Mouse (Mus musculus): ENCODE data around the gene Spns2.
A peak's percentile ranks its signal among the peaks of the same experiment; 100 is the strongest.
"Not testable (repeated sequence)": the region's sequence is repeated elsewhere in the genome, so short reads cannot be mapped to it uniquely, and the experiment has no call there.

Spns2 gene

DNA sequence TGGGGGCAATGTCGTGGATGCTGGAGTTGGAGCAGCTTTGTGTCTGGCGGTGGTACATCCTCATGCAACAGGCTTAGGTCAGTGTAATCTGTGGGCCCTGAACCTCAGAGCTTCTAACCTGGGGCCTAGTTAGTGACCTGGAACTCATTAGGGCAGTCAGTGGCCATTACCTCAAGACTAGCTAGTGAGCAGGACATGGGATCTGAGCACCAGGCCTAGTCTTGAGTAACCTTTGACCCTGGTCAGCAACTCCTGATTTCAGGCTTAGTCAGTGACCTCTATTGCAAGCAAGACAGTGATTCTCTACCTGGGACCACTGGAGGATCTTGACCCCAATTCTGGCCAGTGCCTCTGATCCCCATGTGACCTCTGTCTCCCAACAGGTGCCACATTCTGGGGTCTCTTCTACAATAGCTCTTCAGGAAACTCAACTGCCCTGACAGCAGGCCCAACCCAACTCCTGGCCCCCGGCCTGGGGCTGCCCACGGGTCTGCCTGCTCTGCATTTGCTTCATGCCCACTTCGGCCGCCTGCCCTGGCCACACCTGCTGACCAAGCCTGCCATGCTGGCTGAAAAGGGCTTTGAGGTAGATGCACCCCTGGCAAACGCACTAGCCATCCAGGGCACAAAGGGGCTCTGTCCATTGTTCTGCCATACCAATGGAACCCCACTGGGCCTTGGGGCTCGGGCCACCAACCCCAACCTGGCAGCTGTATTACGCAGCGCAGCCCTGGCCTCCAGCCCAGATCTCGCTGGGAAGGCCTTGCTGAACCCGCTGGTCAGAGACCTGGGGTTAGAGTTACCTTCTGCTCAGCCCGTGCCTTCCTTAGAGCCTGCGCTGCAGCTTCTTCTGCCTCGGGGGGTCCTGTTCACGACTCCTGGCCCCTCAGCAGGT is 52.7 kb downstream of the Spns2 start:
- no peak for DNase-seq (ENCODE audit: low spot score)

DNA sequence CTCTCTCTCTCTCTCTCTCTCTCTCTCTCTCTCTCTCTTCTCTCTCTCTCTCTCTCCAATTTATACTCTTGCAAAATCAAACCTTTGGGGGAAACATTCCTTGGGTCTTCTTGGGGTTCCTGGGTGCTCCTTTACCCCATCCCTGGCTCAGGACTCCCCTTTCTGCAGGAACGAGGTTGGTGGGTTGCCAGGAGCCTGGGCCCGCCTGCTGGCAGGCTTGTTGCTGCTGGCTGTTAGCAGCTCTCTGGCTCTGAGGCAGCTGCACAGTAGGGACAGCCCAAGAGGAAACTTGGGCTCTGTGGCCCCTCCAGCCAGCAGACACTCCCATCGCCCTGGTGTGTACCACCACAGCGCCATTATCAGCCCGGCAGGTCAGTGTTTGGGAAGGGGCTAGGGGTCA is 53.4 kb downstream of the Spns2 start:
- no peak for DNase-seq (ENCODE audit: low spot score)

DNA sequence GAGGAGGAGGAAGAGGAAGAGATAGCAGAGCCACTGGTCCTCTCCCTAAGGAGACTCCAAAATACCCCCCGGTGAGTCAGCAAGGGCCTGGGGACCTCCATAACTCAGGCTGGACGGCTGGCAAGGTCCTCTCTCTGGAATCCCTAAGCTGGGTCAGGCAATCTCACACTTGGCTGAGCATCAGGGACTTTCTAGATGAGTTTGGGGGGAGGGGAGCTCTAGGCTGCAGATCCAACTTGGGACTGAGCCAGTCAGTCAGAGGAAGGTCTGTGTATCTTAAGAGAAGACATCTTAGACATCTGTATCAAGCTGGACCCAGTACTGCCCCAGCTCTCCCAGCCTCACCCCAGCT is 54.0 kb downstream of the Spns2 start:
- DNase-seq (ENCODE audit: low spot score) = no peak

- peak; percentile 83 for DNase-seq (ENCODE audit: low spot score)
These were observed 54.6 kb downstream of the Spns2 start, which contains the start of gene Ggt6 for GRCm38 (mm10) chr11:72434963-72435693. Ggt6 (plus strand) TSS chr11:72435526.

GRCm38 (mm10) chr11:72430311-72431068 is 59.2 kb downstream of the Spns2 start:
- DNase-seq (ENCODE audit: low spot score) = not testable (repeated sequence)

- peak; percentile 79 for DNase-seq (ENCODE audit: low spot score)
These were observed 60.4 kb downstream of the Spns2 start for GRCm38 (mm10) chr11:72429288-72429690.

DNA sequence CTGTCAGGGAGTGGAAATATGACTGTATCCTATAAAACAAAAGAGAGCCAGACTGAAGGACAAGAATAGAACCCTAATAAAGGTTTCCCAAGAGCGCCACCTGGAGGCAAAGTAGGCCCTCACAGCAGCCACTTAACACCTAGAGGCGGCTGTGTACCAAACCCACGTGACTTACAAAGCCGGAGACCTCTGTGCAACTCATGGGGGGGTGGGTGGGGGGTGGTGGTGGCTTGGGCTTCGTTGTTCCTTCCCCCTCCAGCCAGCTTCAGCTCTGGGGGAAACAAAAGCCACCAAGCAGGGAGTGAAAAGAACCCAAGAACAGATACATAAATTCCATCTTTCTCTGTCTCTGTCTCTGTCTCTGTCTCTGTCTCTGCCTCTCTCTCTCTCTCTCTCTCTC is 61.0 kb downstream of the Spns2 start:
- peak; percentile 66 for DNase-seq (ENCODE audit: low spot score)

DNA sequence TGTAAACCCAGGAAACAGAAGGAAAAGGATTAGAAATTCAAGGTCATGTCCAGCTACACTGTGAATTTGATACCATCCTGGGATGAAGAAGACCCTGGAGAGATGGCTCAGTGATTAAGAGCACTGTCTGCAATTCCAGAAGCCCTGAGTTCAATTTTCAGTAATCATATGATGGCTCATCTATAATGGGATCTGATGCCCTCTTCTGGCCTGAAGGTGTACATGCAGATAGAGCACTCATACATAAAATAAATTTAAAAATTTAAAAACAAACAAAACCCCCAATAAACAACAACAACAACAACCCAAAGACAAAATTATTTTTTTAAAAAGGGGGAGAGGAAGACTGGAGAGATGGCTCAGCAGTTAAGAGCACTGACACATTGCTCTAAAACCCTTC is 62.8 kb downstream of the Spns2 start:
- DNase-seq (ENCODE audit: low spot score) = no peak

- no peak for DNase-seq (ENCODE audit: low spot score)
These were observed 64.5 kb downstream of the Spns2 start for GRCm38 (mm10) chr11:72425201-72425600.

- no peak for DNase-seq (ENCODE audit: low spot score)
These were observed 66.0 kb downstream of the Spns2 start for GRCm38 (mm10) chr11:72423686-72424085.

- no peak for DNase-seq (ENCODE audit: low spot score)
These were observed 68.0 kb downstream of the Spns2 start for GRCm38 (mm10) chr11:72421518-72422278.

DNA sequence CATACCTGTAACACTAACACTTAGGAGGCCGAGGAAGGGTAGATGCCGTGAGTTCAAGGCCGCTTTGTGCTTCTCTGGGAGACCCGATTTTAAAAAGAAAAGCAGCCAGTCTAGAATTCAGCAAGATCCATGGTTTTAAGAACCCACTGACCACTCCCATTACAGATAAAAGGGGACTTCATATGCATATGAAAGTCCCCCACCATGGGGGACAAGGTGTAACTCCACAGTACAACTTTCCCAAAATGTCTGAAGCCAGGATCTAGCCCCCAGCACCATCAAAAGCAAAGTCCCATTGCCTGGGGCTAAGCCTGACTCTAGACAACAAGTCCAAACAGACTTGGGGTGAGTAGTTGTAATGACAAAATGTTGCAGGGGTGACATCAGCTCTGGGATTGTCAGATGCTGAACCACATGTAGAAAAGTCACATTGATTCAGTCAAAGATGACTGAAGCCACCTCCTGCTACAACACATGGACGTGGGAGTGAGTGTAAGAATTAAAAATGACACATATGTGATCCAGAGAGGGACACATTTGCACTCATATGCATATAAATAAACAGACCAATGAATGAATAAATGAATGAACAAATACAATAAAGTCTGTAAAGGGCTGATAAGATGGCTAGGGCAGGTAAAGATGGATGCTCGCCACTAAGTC is 69.1 kb downstream of the Spns2 start:
- DNase-seq (ENCODE audit: low spot score) = no peak

- no peak for DNase-seq (ENCODE audit: low spot score)
These were observed 70.7 kb downstream of the Spns2 start for GRCm38 (mm10) chr11:72419006-72419405.

DNA sequence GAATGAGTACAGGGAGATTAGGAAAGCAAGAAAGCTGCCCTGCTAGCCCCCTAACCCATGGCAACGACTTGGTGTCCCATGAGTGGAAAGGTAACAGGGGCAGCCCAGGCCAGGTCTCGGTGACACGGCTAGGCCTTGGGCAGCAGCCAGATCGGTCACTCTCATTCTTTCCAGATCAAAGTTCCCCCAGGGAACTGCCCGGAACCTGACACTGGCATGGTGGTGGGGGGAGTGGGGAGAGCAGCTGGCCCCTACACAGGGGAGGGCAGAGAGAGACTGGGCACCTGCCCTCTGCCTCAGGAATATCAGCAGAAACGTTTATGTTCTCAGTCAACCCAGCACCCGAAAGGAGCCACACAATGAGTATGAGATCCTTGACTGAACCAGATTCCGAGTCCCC is 71.5 kb downstream of the Spns2 start:
- no peak for DNase-seq (ENCODE audit: low spot score)

DNA sequence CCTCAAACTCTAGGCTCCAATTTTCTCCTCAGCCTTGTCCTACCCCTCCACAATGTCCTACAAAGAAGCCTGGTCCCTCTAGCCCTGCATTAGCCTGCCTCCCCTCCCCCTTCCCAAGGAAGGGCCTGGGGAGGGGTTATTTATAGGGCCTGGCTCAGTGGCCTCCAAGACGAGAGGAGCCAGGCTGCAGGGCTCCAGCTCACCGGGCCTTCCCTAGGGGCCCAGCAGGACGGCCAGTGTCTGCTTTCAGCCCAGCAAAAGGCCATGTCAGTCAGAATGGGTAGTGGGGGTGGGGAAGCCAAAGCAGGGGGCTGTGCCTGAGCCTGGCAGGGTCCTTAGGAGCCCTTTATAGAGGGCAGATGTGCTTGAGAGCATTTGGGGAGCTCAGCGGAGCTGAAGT is 72.3 kb downstream of the Spns2 start:
- no peak for DNase-seq (ENCODE audit: low spot score)

DNA sequence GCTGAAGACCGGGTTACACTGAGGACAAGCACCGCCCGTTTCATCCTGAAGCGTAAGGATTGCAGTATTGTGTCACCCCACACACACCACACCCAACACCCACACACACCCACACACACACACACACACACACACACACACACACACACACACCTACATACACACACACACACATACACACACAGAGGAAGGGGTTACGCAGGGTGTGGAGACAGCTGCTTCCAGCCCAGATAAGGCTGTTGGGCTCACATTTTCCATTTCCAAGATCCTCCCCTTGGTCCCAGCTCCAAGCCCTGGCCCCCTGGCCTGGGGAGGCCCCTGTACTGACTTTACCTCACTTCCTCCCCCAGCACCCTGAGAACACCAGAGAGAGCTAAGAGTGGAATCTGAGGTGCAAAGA is 73.0 kb downstream of the Spns2 start:
- no peak for DNase-seq (ENCODE audit: low spot score)

GRCm38 (mm10) chr11:72415155-72415554 is 74.5 kb downstream of the Spns2 start:
- DNase-seq (ENCODE audit: low spot score) = no peak

GRCm38 (mm10) chr11:72413601-72414190 is 76.0 kb downstream of the Spns2 start:
- DNase-seq (ENCODE audit: low spot score) = no peak

- DNase-seq (ENCODE audit: low spot score) = no peak
These were observed 76.7 kb downstream of the Spns2 start for GRCm38 (mm10) chr11:72413016-72413415.

DNA sequence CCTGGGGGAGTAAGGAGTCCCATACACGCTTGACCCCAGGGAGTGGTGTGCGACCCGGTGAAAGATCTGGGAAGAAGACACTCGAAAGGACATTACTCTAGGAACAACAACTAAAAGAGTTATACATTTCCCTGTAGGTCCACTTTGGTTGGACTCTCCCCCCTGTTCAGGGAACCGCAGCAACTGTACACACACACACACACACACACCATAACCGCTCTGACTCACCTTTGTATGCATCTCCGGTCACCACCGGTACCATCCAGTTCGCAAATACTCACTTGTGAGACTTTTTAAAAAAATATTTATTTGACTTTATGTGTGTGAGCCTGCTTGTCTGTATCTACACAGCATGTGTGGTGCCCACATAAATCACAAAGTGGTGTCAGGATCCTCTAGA is 77.8 kb downstream of the Spns2 start:
- no peak for DNase-seq (ENCODE audit: low spot score)
